Mouse (Mus musculus): ENCODE measurements around the gene Triobp. TPM values are rescaled to one million over a fixed set of nuclear protein-coding genes. Genes with fewer than 3 reads are reported as not detected.

The Triobp gene
- total RNA-seq, 2 experiments from 2014 or later, result 11.8 to 12.7 TPM

GRCm38 (mm10) chr15:78942663-78943062 is 4.9 kb upstream of the Triobp start:
- intact Hi-C loops (cut with DNase I), result loop anchor here (1.0 kb wide), 1 partner anchor 27 kb away; no protein-coding TSS in a partner anchor
- Histone ChIP-seq H3K4me3 (no peak overlapping the region), H3K27ac (0 out of 2 replicates have a peak overlapping the region, but pooled peaks have one; percentile 53)
- peak; percentile 78 to 81 for DNase-seq (ENCODE audit: extremely low spot score in 1 of 2, low spot score in 2 of 2)
- peak; percentile 97 for TF ChIP-seq CTCF (IDR thresholded peaks at IDR 0.05)

- TF ChIP-seq CTCF (IDR thresholded peaks at IDR 0.05), result no peak
- Histone ChIP-seq H3K4me3 (no peak overlapping the region), H3K27ac (no peak overlapping the region)
- no peak for DNase-seq (ENCODE audit: extremely low spot score in 1 of 2, low spot score in 2 of 2)
- intact Hi-C loops (cut with DNase I), result no loop called here
These were observed 1.3 kb upstream of the Triobp start for GRCm38 (mm10) chr15:78946232-78946631.

GRCm38 (mm10) chr15:78948152-78948725 is 715 bp downstream of the Triobp start:
- no peak for TF ChIP-seq CTCF (IDR thresholded peaks at IDR 0.05)
- no peak for DNase-seq (ENCODE audit: extremely low spot score in 1 of 2, low spot score in 2 of 2)
- intact Hi-C loops (cut with DNase I), result no loop called here
- no peak overlapping the region for H3K27ac ChIP-seq
- H3K4me3 ChIP-seq, result peak overlapping the region; percentile 47

GRCm38 (mm10) chr15:78948883-78949282 is 1.4 kb downstream of the Triobp start:
- no peak for DNase-seq (ENCODE audit: extremely low spot score in 1 of 2, low spot score in 2 of 2)
- H3K4me3 ChIP-seq, result no peak overlapping the region
- H3K27ac ChIP-seq, result no peak overlapping the region
- intact Hi-C loops (cut with DNase I), result no loop called here
- no peak for TF ChIP-seq CTCF (IDR thresholded peaks at IDR 0.05)

GRCm38 (mm10) chr15:78955663-78956062 is 8.1 kb downstream of the Triobp start:
- H3K4me3 ChIP-seq, result no peak overlapping the region
- H3K27ac ChIP-seq, result no peak overlapping the region
- intact Hi-C loops (cut with DNase I), result no loop called here
- no peak; the same call in 1 of the 2 replicates for TF ChIP-seq CTCF (IDR thresholded peaks at IDR 0.05)
- no peak for DNase-seq (ENCODE audit: extremely low spot score in 1 of 2, low spot score in 2 of 2)

GRCm38 (mm10) chr15:78956351-78956750 is 8.8 kb downstream of the Triobp start:
- TF ChIP-seq CTCF (IDR thresholded peaks at IDR 0.05), result peak; percentile 57
- intact Hi-C loops (cut with DNase I), result no loop called here
- no peak overlapping the region for H3K27ac ChIP-seq
- no peak for DNase-seq (ENCODE audit: extremely low spot score in 1 of 2, low spot score in 2 of 2)
- no peak overlapping the region for H3K4me3 ChIP-seq

- intact Hi-C loops (cut with DNase I), result no loop called here
These were observed 9.5 kb downstream of the Triobp start for GRCm38 (mm10) chr15:78957021-78957420.

GRCm38 (mm10) chr15:78959537-78959936 is 12.0 kb downstream of the Triobp start:
- no peak overlapping the region for H3K4me3 ChIP-seq
- DNase-seq (ENCODE audit: extremely low spot score in 1 of 2, low spot score in 2 of 2), result no peak
- H3K27ac ChIP-seq, result no peak overlapping the region
- no peak for TF ChIP-seq CTCF (IDR thresholded peaks at IDR 0.05)
- intact Hi-C loops (cut with DNase I), result no loop called here

More at GRCm38 (mm10) chr15:78957021-78957420, 9.5 kb downstream of the Triobp start:
- no peak for TF ChIP-seq CTCF (IDR thresholded peaks at IDR 0.05)
- H3K4me3 ChIP-seq, result no peak overlapping the region
- H3K27ac ChIP-seq, result no peak overlapping the region
- DNase-seq (ENCODE audit: extremely low spot score in 1 of 2, low spot score in 2 of 2), result no peak

DNA sequence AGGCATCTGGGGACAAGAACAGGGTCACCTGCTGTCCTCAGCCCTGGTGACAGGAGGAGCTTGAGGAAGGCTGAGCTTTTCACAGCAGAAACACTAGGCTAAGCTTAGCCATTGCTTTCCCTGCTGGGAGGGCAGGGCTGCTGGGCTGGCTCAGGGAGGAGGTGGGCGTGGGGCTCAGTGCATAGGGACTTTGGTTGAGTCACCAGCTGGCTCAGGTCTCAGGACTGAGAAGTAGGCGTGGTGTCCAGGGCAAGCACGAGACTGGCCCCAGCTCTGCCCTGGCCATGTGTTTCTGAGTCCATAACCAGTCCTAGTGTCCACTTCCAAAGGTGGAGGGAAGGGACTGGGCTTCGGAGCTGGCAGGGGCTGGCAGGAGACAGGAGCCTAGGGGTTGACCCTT is 12.6 kb downstream of the Triobp start:
- DNase-seq (ENCODE audit: extremely low spot score in 1 of 2, low spot score in 2 of 2), result no peak
- no peak overlapping the region for H3K4me3 ChIP-seq
- no peak overlapping the region for H3K27ac ChIP-seq
- no peak for TF ChIP-seq CTCF (IDR thresholded peaks at IDR 0.05)
- intact Hi-C loops (cut with DNase I), result no loop called here

GRCm38 (mm10) chr15:78962885-78963284 is 15.4 kb downstream of the Triobp start:
- peak; percentile 40 for DNase-seq (ENCODE audit: extremely low spot score in 1 of 2, low spot score in 2 of 2)
- Histone ChIP-seq H3K27ac (peak overlapping the region; percentile 28; the same call in 1 of the 2 replicates), H3K4me3 (no peak overlapping the region)
- intact Hi-C loops (cut with DNase I), result no loop called here
- TF ChIP-seq CTCF (IDR thresholded peaks at IDR 0.05), result peak; percentile 74

GRCm38 (mm10) chr15:78971626-78972025 is 24.1 kb downstream of the Triobp start:
- intact Hi-C loops (cut with DNase I), result no loop called here
- DNase-seq (ENCODE audit: extremely low spot score in 1 of 2, low spot score in 2 of 2), result no peak
- Histone ChIP-seq H3K27ac (no peak overlapping the region), H3K4me3 (no peak overlapping the region)
- no peak for TF ChIP-seq CTCF (IDR thresholded peaks at IDR 0.05)

DNA sequence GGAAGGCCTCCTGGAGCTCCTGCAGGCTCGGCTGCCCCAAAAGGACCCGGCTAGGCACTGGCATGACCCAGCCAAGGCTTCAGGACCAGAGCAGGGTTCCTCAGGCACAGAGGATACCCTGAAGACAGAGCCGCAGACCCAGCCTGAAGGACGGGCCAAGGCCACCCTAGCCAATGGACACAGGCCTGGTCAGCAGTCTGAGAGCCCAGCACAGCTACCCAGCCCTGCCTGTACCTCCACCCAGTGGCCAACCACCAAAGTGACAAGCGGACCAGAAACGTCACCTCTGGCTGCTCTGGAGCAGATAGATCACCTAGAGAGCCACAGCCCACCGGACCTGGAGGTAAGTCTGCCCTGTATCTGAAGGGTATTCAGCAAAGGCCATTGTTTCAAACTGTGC is 26.4 kb downstream of the Triobp start:
- H3K27ac ChIP-seq, result no peak overlapping the region
- TF ChIP-seq CTCF (IDR thresholded peaks at IDR 0.05), result peak; percentile 32
- intact Hi-C loops (cut with DNase I), result no loop called here
- no peak for DNase-seq (ENCODE audit: extremely low spot score in 1 of 2, low spot score in 2 of 2)
- H3K4me3 ChIP-seq, result no peak overlapping the region

GRCm38 (mm10) chr15:78977676-78978159 is 30.2 kb downstream of the Triobp start:
- no peak for DNase-seq (ENCODE audit: extremely low spot score in 1 of 2, low spot score in 2 of 2)
- no peak overlapping the region for H3K27ac ChIP-seq
- intact Hi-C loops (cut with DNase I), result no loop called here
- TF ChIP-seq CTCF (IDR thresholded peaks at IDR 0.05), result no peak
- H3K4me3 ChIP-seq, result no peak overlapping the region
